Mouse (Mus musculus) stomach, adult 2 months (tissue): Measurements from ENCODE around the gene Mb. TPM values are rescaled to one million over a fixed set of nuclear protein-coding genes. Genes with fewer than 3 reads are reported as not detected.

Experiments
- polyA plus RNA-seq: library from polyadenylated mRNA; depleted of rRNA; stranded (reverse); fragments of >200 nt; gene quantifications from 2 replicates; pipeline ENCODE4 v1.2.3, GENCODE M21; 2012; rRNA removed

Gene Mb
- 43.3 and 64.9 TPM in 2 replicates for polyA plus RNA-seq

GRCm38 (mm10) chr15:77050570-77050969 is at the start of gene Mb:
TSS of gene Mb (minus strand) at chr15:77050670.

GRCm38 (mm10) chr15:77044597-77045320 is 5.7 kb downstream of the Mb start, which contains the start of gene Apol6:
TSS of gene Apol6 (plus strand) at chr15:77044729.

Other genes starting within 250 kb of the Mb start
- 2.1 and 2.9 TPM in 2 replicates for gene Zfp251, start 179.2 kb downstream of the Mb start, polyA plus RNA-seq
- gene Zfp7, start 171.4 kb downstream of the Mb start, polyA plus RNA-seq = 1.4 and 4.6 TPM in 2 replicates
- gene Gm49527, start 171.3 kb downstream of the Mb start, polyA plus RNA-seq = 0.29 TPM in 1 of 2 replicates, not detected in the other
- gene Zfp647, start 125.2 kb downstream of the Mb start, polyA plus RNA-seq = 0.56 and 1.1 TPM in 2 replicates
- 4.9 and 5.4 TPM in 2 replicates for gene 1110038F14Rik, start 102.2 kb downstream of the Mb start, polyA plus RNA-seq
- gene Apol6, start 5.9 kb downstream of the Mb start, polyA plus RNA-seq = 1.0 and 2.5 TPM in 2 replicates